Mouse (Mus musculus) kidney, embryonic 15.5 days (tissue): Measurements from ENCODE around the gene 9530003J23Rik. TPM values are rescaled to one million over a fixed set of nuclear protein-coding genes. Genes with fewer than 3 reads are reported as not detected.
A peak's percentile ranks its signal among the peaks of the same experiment; 100 is the strongest.
"Not testable (repeated sequence)": the region's sequence is repeated elsewhere in the genome, so short reads cannot be mapped to it uniquely, and the experiment has no call there.

ENCODE experiments used
- ATAC-seq: fragments of 200-750 bp; cut with Nextera tagmentation; replicated peaks from 2 replicates; pipeline ENCODE4 v1.8.0; 2017; ENCODE audit warnings: moderate TSS enrichment; ENCODE audit not compliant: low FRiP score
- H3K27ac ChIP-seq: fragments of 300-500 bp; sonication (generic); 2 replicates; pipeline ENCODE4 v1.5.1; 2015; ENCODE audit warnings: mild to moderate bottlenecking, inconsistent platforms
- H3K27me3 ChIP-seq: fragments of 300-500 bp; sonication (generic); 2 replicates; pipeline ENCODE4 v1.6.1; 2015; ENCODE audit warnings: inconsistent platforms
- H3K36me3 ChIP-seq: fragments of 300-500 bp; sonication (generic); 2 replicates; pipeline ENCODE4 v1.6.1; 2015; ENCODE audit warnings: inconsistent platforms
- H3K4me1 ChIP-seq: fragments of 300-500 bp; sonication (generic); 2 replicates; pipeline ENCODE4 v1.6.1; 2015; ENCODE audit warnings: inconsistent platforms
- H3K4me2 ChIP-seq: fragments of 300-500 bp; sonication (generic); 2 replicates; pipeline ENCODE4 v1.6.1; 2015; ENCODE audit warnings: moderate library complexity, mild to moderate bottlenecking, inconsistent platforms
- H3K4me3 ChIP-seq: fragments of 300-500 bp; sonication (generic); replicated peaks from 2 replicates; pipeline ENCODE4 v1.5.1; 2015; ENCODE audit warnings: mild to moderate bottlenecking, inconsistent platforms
- H3K9ac ChIP-seq: fragments of 300-500 bp; sonication (generic); 2 replicates; pipeline ENCODE4 v1.6.1; 2015; ENCODE audit warnings: mild to moderate bottlenecking, inconsistent platforms
- H3K9me3 ChIP-seq: fragments of 300-500 bp; sonication (generic); replicated peaks from 2 replicates; pipeline ENCODE4 v1.6.1; 2016; ENCODE audit warnings: inconsistent platforms
- WGBS: fragments of 180-500 bp; shearing (Covaris S2); methylation state at CpG from one replicate; pipeline ENCODE4 v1.1.7; 2015; ENCODE audit warnings: mixed read lengths; 5-methylcytosine and 5-hydroxymethylcytosine counted together
- polyA plus RNA-seq: library from polyadenylated mRNA; unstranded; fragments of >200 nt; fragmentation: Nextera tagmentation; extraction: Ambion mirVana; gene quantifications from 2 replicates; pipeline ENCODE4 v1.2.1, GENCODE M21; 2015

9530003J23Rik gene
- polyA plus RNA-seq, 1 experiment from 2014 or later = not detected

- H3K36me3 ChIP-seq, H3K27ac ChIP-seq, H3K27me3 ChIP-seq, H3K4me2 ChIP-seq, ATAC-seq, H3K4me3 ChIP-seq, H3K4me1 ChIP-seq, H3K9me3 ChIP-seq, H3K9ac ChIP-seq: not testable (repeated sequence)
- 70% methylated on average over 2 of the region's 2 CpGs for WGBS
Measured at GRCm38 (mm10) chr10:117278510-117278909, 40.0 kb upstream of the 9530003J23Rik start.

GRCm38 (mm10) chr10:117277779-117278178 is 39.3 kb upstream of the 9530003J23Rik start:
- H3K9ac ChIP-seq, H3K4me1 ChIP-seq, H3K27ac ChIP-seq, H3K27me3 ChIP-seq, H3K36me3 ChIP-seq, H3K4me3 ChIP-seq, H3K4me2 ChIP-seq, H3K9me3 ChIP-seq, ATAC-seq: not testable (repeated sequence)
- WGBS = 86% methylated on average over 9 of the region's 9 CpGs

GRCm38 (mm10) chr10:117275681-117276369 is 37.3 kb upstream of the 9530003J23Rik start:
- Histone ChIP-seq H3K4me1 (no peaks in the 10 kb centered on the region), H3K27me3 (no peaks in the 10 kb centered on the region), H3K4me3 (no peak overlapping the region), H3K9ac (no peak overlapping the region), H3K4me2 (no peak overlapping the region), H3K27ac (no peak overlapping the region), H3K9me3 (no peaks in the 10 kb centered on the region), H3K36me3 (no peaks in the 10 kb centered on the region)
- ATAC-seq = no peak
- WGBS = 84% methylated on average over 10 of the region's 10 CpGs

DNA sequence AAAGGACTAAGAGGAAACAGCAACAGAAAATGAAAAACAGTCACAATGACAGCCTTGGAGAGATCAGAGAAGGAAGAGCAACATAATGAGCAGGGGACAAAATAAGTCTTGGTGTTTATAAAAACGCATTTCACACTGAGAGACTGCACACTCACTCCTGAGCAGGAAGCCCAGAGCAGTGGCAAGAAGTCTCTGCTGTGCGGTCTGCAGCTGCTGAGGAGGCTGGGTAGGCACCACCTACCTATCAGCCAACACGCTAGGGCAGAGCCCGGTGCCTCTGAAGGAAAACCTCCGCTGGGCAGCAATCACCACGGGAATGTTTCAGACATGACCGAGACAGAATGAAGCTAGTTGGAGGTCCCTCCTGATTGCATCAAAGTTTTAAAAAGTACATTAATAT is 36.1 kb upstream of the 9530003J23Rik start:
- H3K4me2 ChIP-seq, H3K4me3 ChIP-seq, H3K4me1 ChIP-seq, H3K27ac ChIP-seq, ATAC-seq, H3K27me3 ChIP-seq, H3K36me3 ChIP-seq, H3K9ac ChIP-seq, H3K9me3 ChIP-seq: not testable (repeated sequence)
- WGBS = 78% methylated on average over 4 of the region's 7 CpGs

- ATAC-seq = no peak
- H3K27me3 ChIP-seq = no peaks in the 10 kb centered on the region
- H3K9me3 ChIP-seq = no peaks in the 10 kb centered on the region
- H3K9ac ChIP-seq = no peak overlapping the region
- H3K27ac ChIP-seq = no peak overlapping the region
- no peaks in the 10 kb centered on the region for H3K4me1 ChIP-seq
- H3K4me2 ChIP-seq = no peak overlapping the region
- no peak overlapping the region for H3K4me3 ChIP-seq
- H3K36me3 ChIP-seq = no peaks in the 10 kb centered on the region
Measured at GRCm38 (mm10) chr10:117272023-117272422, 33.5 kb upstream of the 9530003J23Rik start.

GRCm38 (mm10) chr10:117259870-117260269 is 21.4 kb upstream of the 9530003J23Rik start:
- Histone ChIP-seq H3K4me3 (no peak overlapping the region), H3K27me3 (no peaks in the 10 kb centered on the region), H3K4me1 (no peaks in the 10 kb centered on the region), H3K27ac (no peak overlapping the region), H3K9me3 (peaks cover 5% of the 10 kb centered on the region; the same call in 1 of the 2 replicates), H3K36me3 (no peaks in the 10 kb centered on the region), H3K9ac (no peak overlapping the region), H3K4me2 (no peak overlapping the region)
- ATAC-seq = no peak

GRCm38 (mm10) chr10:117235866-117236265 is 2.6 kb downstream of the 9530003J23Rik start:
- no peak overlapping the region for H3K9ac ChIP-seq
- peaks cover 15% of the 10 kb centered on the region for H3K4me1 ChIP-seq
- ATAC-seq = no peak
- 57% methylated on average over 11 of the region's 11 CpGs for WGBS
- H3K36me3 ChIP-seq = no peaks in the 10 kb centered on the region
- no peak overlapping the region for H3K27ac ChIP-seq
- no peaks in the 10 kb centered on the region for H3K9me3 ChIP-seq
- H3K4me3 ChIP-seq = no peak overlapping the region
- no peaks in the 10 kb centered on the region for H3K27me3 ChIP-seq
- no peak overlapping the region for H3K4me2 ChIP-seq

- peaks cover 23% of the 10 kb centered on the region for H3K4me1 ChIP-seq
- no peaks in the 10 kb centered on the region for H3K36me3 ChIP-seq
- H3K9ac ChIP-seq = no peak overlapping the region
- H3K4me3 ChIP-seq = no peak overlapping the region
- H3K9me3 ChIP-seq = no peaks in the 10 kb centered on the region
- no peaks in the 10 kb centered on the region for H3K27me3 ChIP-seq
- 58% methylated on average over 4 of the region's 4 CpGs for WGBS
- no peak overlapping the region for H3K27ac ChIP-seq
- ATAC-seq = no peak
- H3K4me2 ChIP-seq = no peak overlapping the region
Measured at GRCm38 (mm10) chr10:117234825-117235224, 3.7 kb downstream of the 9530003J23Rik start.

- no peaks in the 10 kb centered on the region for H3K9me3 ChIP-seq
- no peaks in the 10 kb centered on the region for H3K27me3 ChIP-seq
- WGBS = 56% methylated on average over 16 of the region's 16 CpGs
- H3K4me2 ChIP-seq = peak overlapping the region; percentile 2; the same call in 1 of the 2 replicates
- H3K4me1 ChIP-seq = peaks cover 24% of the 10 kb centered on the region
- H3K27ac ChIP-seq = peak overlapping the region; percentile 59
- no peak overlapping the region for H3K4me3 ChIP-seq
- H3K36me3 ChIP-seq = no peaks in the 10 kb centered on the region
- peak; percentile 89 for ATAC-seq
- H3K9ac ChIP-seq = no peak overlapping the region
Measured at GRCm38 (mm10) chr10:117229826-117230225, 8.7 kb downstream of the 9530003J23Rik start.

DNA sequence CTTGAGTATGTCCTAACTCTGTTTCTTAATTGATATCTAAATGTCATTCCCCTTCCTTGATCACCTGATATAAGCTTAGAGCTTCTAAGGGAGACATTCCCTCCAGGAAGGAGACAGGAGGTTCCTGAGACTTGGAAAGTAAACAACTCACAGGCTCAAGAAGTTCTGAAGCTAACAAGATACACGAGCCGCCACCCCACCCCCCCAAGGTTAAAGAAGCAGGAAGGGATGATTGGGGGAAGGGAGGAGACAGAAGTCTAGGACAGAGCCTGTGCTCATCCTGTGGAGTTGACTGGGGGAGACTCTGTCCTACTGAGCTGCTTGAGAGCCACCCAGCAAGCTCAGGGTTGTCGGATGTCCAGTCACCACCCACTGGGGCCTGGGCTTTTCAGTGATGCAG is 12.5 kb downstream of the 9530003J23Rik start:
- H3K27me3 ChIP-seq = no peaks in the 10 kb centered on the region
- H3K36me3 ChIP-seq = peaks cover 20% of the 10 kb centered on the region
- no peak overlapping the region for H3K4me3 ChIP-seq
- no peak overlapping the region for H3K4me2 ChIP-seq
- ATAC-seq = no peak
- H3K9ac ChIP-seq = no peak overlapping the region
- H3K27ac ChIP-seq = no peak overlapping the region
- 79% methylated on average over 3 of the region's 3 CpGs for WGBS
- no peaks in the 10 kb centered on the region for H3K9me3 ChIP-seq
- H3K4me1 ChIP-seq = peaks cover 27% of the 10 kb centered on the region

GRCm38 (mm10) chr10:117225094-117225493 is 13.4 kb downstream of the 9530003J23Rik start:
- no peak overlapping the region for H3K27ac ChIP-seq
- peak overlapping the region; percentile 78; the same call in 1 of the 2 replicates for H3K4me3 ChIP-seq
- no peak for ATAC-seq
- H3K36me3 ChIP-seq = peaks cover 29% of the 10 kb centered on the region
- H3K4me2 ChIP-seq = peak overlapping the region; percentile 87
- H3K9me3 ChIP-seq = no peaks in the 10 kb centered on the region
- peaks cover 18% of the 10 kb centered on the region for H3K4me1 ChIP-seq
- WGBS = 60% methylated on average over 8 of the region's 8 CpGs
- H3K9ac ChIP-seq = no peak overlapping the region
- no peaks in the 10 kb centered on the region for H3K27me3 ChIP-seq

- WGBS = under 1% methylated on average over 63 of the region's 63 CpGs
- Histone ChIP-seq H3K4me2 (peak within 1 kb of the TSS; percentile 87), H3K9ac (peak within 1 kb of the TSS; percentile 93), H3K27me3 (no peaks in the 10 kb centered on the region), H3K9me3 (no peaks in the 10 kb centered on the region), H3K4me1 (peaks cover 18% of the 10 kb centered on the region), H3K4me3 (peak within 1 kb of the TSS; percentile 78), H3K27ac (peak within 1 kb of the TSS; percentile 100), H3K36me3 (peaks cover 37% of the 10 kb centered on the region)
- ATAC-seq = peak; percentile 97
Measured at GRCm38 (mm10) chr10:117224102-117224990, 14.2 kb downstream of the 9530003J23Rik start, which contains the start of gene Yeats4. Gene Yeats4 (minus strand): TSS chr10:117224507.
